Mouse (Mus musculus): ENCODE results near the gene Tnc. TPM values are rescaled to one million over a fixed set of nuclear protein-coding genes. Genes with fewer than 3 reads are reported as not detected.

Gene Tnc
- total RNA-seq (2023) = 0.38 and 0.50 TPM in 2 replicates

DNA sequence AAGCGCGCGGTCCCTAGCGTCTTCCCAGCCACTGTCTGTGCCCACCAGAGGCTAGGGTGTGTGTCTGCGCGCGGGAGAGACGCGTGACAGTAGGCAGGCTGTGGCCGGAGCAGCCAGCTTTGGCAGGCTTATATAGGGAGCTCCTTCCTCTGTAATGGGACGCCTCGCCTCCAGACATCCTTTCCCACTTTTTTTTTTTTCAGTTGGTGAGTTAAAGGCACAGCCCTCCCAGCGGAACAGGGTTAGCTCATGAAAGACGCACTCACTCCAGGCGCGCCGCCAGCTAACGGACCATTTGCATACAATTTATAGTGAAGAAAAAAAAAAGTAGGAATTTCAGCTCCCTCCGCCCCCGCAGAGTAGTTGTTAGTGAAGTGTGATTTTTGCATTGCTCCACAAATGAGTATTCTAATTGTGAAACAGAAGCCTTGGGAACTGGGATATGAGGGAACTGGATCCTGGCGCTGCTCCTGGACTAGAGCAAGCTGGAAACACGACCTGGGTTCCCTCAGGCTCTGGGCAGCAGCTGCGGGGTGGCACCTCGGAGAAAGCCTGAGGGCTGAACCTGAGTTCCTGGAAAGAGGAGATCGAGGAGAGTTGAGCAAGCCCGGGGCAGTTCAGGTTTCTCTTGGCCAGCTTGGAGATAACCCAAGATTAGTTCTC, at the start of gene Tnc:
Tnc (minus strand) TSS at position 185 of the 663 bp plus-strand sequence.

Other genes starting within 250 kb of the Tnc start
- gene Tnfsf8, start 185.7 kb downstream of the Tnc start, total RNA-seq (2023) = not detected in 2 replicates